ENCODE assay signal across 9 mouse cellular contexts in genomic region chr9:78775462-78775861, GRCm38 (mm10).
DNase-seq lines count a peak whose midpoint lies in the region; ATAC-seq and TF ChIP-seq lines count a peak whose summit lies in the region.
"Had no signal": no experiment of that assay in that cellular context is flagged by ENCODE, and none has a peak within 500 bp of the region (broad histone marks: within the 10 kb centered on the region; RNA-seq: fewer than 3 reads in every experiment).

No protein-coding gene starts in this region.

- DNase-seq in liver (peak; percentile 17), WW6 (ENCODE audit: low read depth, low spot score) (peak; percentile 9)
- no peak for DNase-seq in liver, embryonic 11.5 days (ENCODE audit: low spot score)
- DNase-seq in embryo, embryonic 9.5 days (ENCODE audit: extremely low spot score), result peak; percentile 25
- DNase-seq in hindbrain, postnatal 0 days (ENCODE audit: low spot score), result peak; percentile 78
- DNase-seq in left cerebral cortex, postnatal 4 days, result peak; percentile 41
- DNase-seq in retina, embryonic 14.5 days (ENCODE audit: low spot score), result peak; percentile 69
- no peak for DNase-seq in natural killer cell, adult 2 months (ENCODE audit: low spot score in 2 of 2)

- peak; percentile 85 for TF ChIP-seq CTCF in hindbrain, postnatal 0 days (IDR thresholded peaks at IDR 0.05; ENCODE audit: low read depth)

- WGBS in liver, embryonic 11.5 days, result 14% methylated on average over 5 of the region's 5 CpGs
- 17% methylated on average over 5 of the region's 5 CpGs for WGBS in hindbrain, postnatal 0 days

- no peak overlapping the region for H3K27ac ChIP-seq in liver, embryonic 11.5 days (ENCODE audit: low read depth, low read length)
- H3K27ac ChIP-seq in hindbrain, postnatal 0 days, result no peak overlapping the region

- H3K36me3 ChIP-seq in liver, embryonic 11.5 days (ENCODE audit: control insufficient read depth, insufficient read depth, low read length), result no peaks in the 10 kb centered on the region
- no peaks in the 10 kb centered on the region for H3K36me3 ChIP-seq in hindbrain, postnatal 0 days (ENCODE audit: insufficient read depth, low read length)

- no peak for ATAC-seq in liver, embryonic 11.5 days (replicated peaks; ENCODE audit: low FRiP score)
- no peak for ATAC-seq in hindbrain, postnatal 0 days

- intact Hi-C loops in left cerebral cortex, postnatal 4 days (cut with DNase I), result no loop called here

- H3K4me1 ChIP-seq in liver, embryonic 11.5 days (replicated peaks; ENCODE audit: control insufficient read depth, insufficient read depth, low read length), result no peaks in the 10 kb centered on the region
- no peaks in the 10 kb centered on the region for H3K4me1 ChIP-seq in hindbrain, postnatal 0 days (ENCODE audit: insufficient read depth, low read length)

- no peaks in the 10 kb centered on the region for H3K27me3 ChIP-seq in liver, embryonic 11.5 days (replicated peaks; ENCODE audit: control insufficient read depth, insufficient read depth, low read length)
- H3K27me3 ChIP-seq in hindbrain, postnatal 0 days (ENCODE audit: insufficient read depth, low read length), result no peaks in the 10 kb centered on the region

- no peak overlapping the region for H3K9ac ChIP-seq in liver, embryonic 11.5 days (ENCODE audit: low read depth, low read length)
- H3K9ac ChIP-seq in hindbrain, postnatal 0 days (replicated peaks; ENCODE audit: low read length), result no peak overlapping the region

- no peak overlapping the region for H3K4me3 ChIP-seq in liver, embryonic 11.5 days (ENCODE audit: low read depth, low read length)
- H3K4me3 ChIP-seq in hindbrain, postnatal 0 days (ENCODE audit: low read length), result no peak overlapping the region
- H3K4me3 ChIP-seq: erythroblast, embryonic 14.5 days had no signal

- H3K4me2 ChIP-seq in liver, embryonic 11.5 days, result no peak overlapping the region
- no peak overlapping the region for H3K4me2 ChIP-seq in hindbrain, postnatal 0 days (ENCODE audit: low read depth, low read length)

- H3K9me3 ChIP-seq in liver, embryonic 11.5 days (ENCODE audit: control insufficient read depth, low read length), result no peaks in the 10 kb centered on the region
- no peaks in the 10 kb centered on the region for H3K9me3 ChIP-seq in hindbrain, postnatal 0 days (ENCODE audit: low read length)

Comparison
In these comparisons a context has a peak if more than half of its experiments do, and no peak if none do; other contexts are left out.
1. DNase-seq: peak in liver (single experiment), WW6 (single experiment), embryo, embryonic 9.5 days (single experiment), hindbrain, postnatal 0 days (single experiment), left cerebral cortex, postnatal 4 days (single experiment) and retina, embryonic 14.5 days (single experiment); none in liver, embryonic 11.5 days (single experiment) and natural killer cell, adult 2 months (0 of 2).